Mouse (Mus musculus): ENCODE measurements at regions not wholly inside any gene's neighbourhood (a gene's known extent, or its start where the extent isn't known, plus 50 kb on each side); places are given as distances from the start of the nearest gene placed in this dataset.
A peak's percentile ranks its signal among the peaks of the same experiment; 100 is the strongest.

DNA sequence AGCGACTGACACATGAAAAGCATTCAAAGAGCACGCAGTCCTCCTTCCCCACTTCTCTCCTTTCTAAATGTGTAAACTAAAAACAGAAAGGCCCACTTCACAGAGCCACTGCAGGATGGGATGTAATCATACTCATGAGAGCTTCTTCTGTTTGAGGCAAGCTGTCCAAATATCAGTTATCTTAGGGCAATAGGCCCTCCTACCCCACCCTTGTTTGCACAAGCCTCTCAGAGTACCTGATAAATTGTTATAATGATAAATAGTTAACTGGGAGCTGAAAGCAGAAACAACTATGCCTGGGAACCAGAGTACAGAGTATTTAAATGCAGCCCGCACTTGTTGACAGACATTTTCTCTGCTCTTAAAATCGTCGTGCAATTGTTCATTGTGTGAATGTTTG, 141.5 kb upstream of the Sesn3 start:
- Histone ChIP-seq H3K9me3 (ENCODE audit: control insufficient read depth, low read depth, low read length) (peaks cover 6% of the 10 kb centered on the region; the same call in 1 of the 2 replicates), H3K4me2 (replicated peaks; ENCODE audit: low read depth, low read length) (no peak overlapping the region), H3K9ac (replicated peaks; ENCODE audit: low read depth, low read length) (no peak overlapping the region), H3K27ac (ENCODE audit: low read length) (no peak overlapping the region), H3K4me1 (ENCODE audit: control insufficient read depth, insufficient read depth, low read length) (no peaks in the 10 kb centered on the region; the same call in 1 of the 2 replicates), H3K4me3 (ENCODE audit: low read depth, low read length) (no peak overlapping the region), H3K27me3 (ENCODE audit: control insufficient read depth, insufficient read depth, low read length) (no peaks in the 10 kb centered on the region), H3K36me3 (ENCODE audit: control insufficient read depth, insufficient read depth, low read length) (no peaks in the 10 kb centered on the region)
- 0 out of 2 replicates have a peak, but pooled peaks have one; percentile 49 for ATAC-seq (ENCODE audit: insufficient number of reproducible peaks, insufficient read depth, low FRiP score, low read depth)
- WGBS = 41% methylated on average over 5 of the region's 5 CpGs

DNA sequence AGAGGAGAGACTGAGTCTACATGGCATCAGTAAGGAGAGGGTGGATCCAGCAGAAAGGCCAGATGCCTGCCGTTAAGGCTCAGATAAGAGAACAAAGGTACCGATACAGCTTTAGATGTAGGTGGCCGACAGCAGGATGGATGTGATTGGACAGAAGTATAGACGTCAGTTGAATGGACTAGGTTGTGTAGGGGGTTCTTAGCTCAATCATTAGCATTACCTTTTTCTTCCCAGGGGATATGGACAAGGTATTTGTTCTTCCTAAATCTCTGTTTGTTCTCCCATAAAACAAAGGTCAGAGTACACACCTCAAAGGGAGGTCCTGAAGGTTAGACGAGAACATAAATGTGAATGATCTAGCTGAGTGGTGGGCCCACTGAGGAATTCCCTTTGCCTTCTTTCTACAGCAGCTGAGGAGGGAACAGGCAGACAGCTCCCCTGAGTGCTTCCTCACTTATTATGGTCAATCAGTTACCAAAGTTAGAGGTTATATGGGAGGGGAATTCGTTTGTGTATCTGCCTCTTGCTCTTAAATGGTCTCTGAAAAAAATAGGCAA, 139.9 kb upstream of the Sesn3 start:
- Histone ChIP-seq H3K4me2 (replicated peaks; ENCODE audit: low read depth, low read length) (no peak overlapping the region), H3K9me3 (ENCODE audit: control insufficient read depth, low read depth, low read length) (peaks cover 6% of the 10 kb centered on the region; the same call in 1 of the 2 replicates), H3K4me3 (ENCODE audit: low read depth, low read length) (no peak overlapping the region), H3K36me3 (ENCODE audit: control insufficient read depth, insufficient read depth, low read length) (no peaks in the 10 kb centered on the region), H3K27me3 (ENCODE audit: control insufficient read depth, insufficient read depth, low read length) (no peaks in the 10 kb centered on the region), H3K4me1 (ENCODE audit: control insufficient read depth, insufficient read depth, low read length) (no peaks in the 10 kb centered on the region; the same call in 1 of the 2 replicates), H3K9ac (replicated peaks; ENCODE audit: low read depth, low read length) (no peak overlapping the region), H3K27ac (ENCODE audit: low read length) (no peak overlapping the region)
- 59% methylated on average over 6 of the region's 6 CpGs for WGBS
- ATAC-seq (ENCODE audit: insufficient number of reproducible peaks, insufficient read depth, low FRiP score, low read depth) = no peak

- no peaks in the 10 kb centered on the region for H3K36me3 ChIP-seq (ENCODE audit: control insufficient read depth, insufficient read depth, low read length)
- no peak for ATAC-seq (ENCODE audit: insufficient number of reproducible peaks, insufficient read depth, low FRiP score, low read depth)
- no peak overlapping the region for H3K9ac ChIP-seq (replicated peaks; ENCODE audit: low read depth, low read length)
- H3K27ac ChIP-seq (ENCODE audit: low read length) = no peak overlapping the region
- H3K27me3 ChIP-seq (ENCODE audit: control insufficient read depth, insufficient read depth, low read length) = no peaks in the 10 kb centered on the region
- H3K4me2 ChIP-seq (replicated peaks; ENCODE audit: low read depth, low read length) = no peak overlapping the region
- no peaks in the 10 kb centered on the region for H3K4me1 ChIP-seq (ENCODE audit: control insufficient read depth, insufficient read depth, low read length)
- WGBS = 87% methylated on average over 4 of the region's 4 CpGs
- H3K4me3 ChIP-seq (ENCODE audit: low read depth, low read length) = no peak overlapping the region
- no peaks in the 10 kb centered on the region for H3K9me3 ChIP-seq (ENCODE audit: control insufficient read depth, low read depth, low read length)
Measured at GRCm38 (mm10) chr9:14141321-14141720, 133.5 kb upstream of the Sesn3 start.

GRCm38 (mm10) chr9:14143988-14144387, 130.9 kb upstream of the Sesn3 start:
- Histone ChIP-seq H3K9ac (replicated peaks; ENCODE audit: low read depth, low read length) (no peak overlapping the region), H3K4me1 (ENCODE audit: control insufficient read depth, insufficient read depth, low read length) (no peaks in the 10 kb centered on the region), H3K9me3 (ENCODE audit: control insufficient read depth, low read depth, low read length) (no peaks in the 10 kb centered on the region), H3K27me3 (ENCODE audit: control insufficient read depth, insufficient read depth, low read length) (no peaks in the 10 kb centered on the region), H3K4me2 (replicated peaks; ENCODE audit: low read depth, low read length) (no peak overlapping the region), H3K4me3 (ENCODE audit: low read depth, low read length) (no peak overlapping the region), H3K36me3 (ENCODE audit: control insufficient read depth, insufficient read depth, low read length) (no peaks in the 10 kb centered on the region), H3K27ac (ENCODE audit: low read length) (no peak overlapping the region)
- 33% methylated on average over 2 of the region's 2 CpGs for WGBS
- no peak for ATAC-seq (ENCODE audit: insufficient number of reproducible peaks, insufficient read depth, low FRiP score, low read depth)

- Histone ChIP-seq H3K4me1 (ENCODE audit: control insufficient read depth, insufficient read depth, low read length) (no peaks in the 10 kb centered on the region), H3K36me3 (ENCODE audit: control insufficient read depth, insufficient read depth, low read length) (no peaks in the 10 kb centered on the region), H3K27ac (ENCODE audit: low read length) (no peak overlapping the region), H3K4me2 (replicated peaks; ENCODE audit: low read depth, low read length) (no peak overlapping the region), H3K9ac (replicated peaks; ENCODE audit: low read depth, low read length) (no peak overlapping the region), H3K27me3 (ENCODE audit: control insufficient read depth, insufficient read depth, low read length) (no peaks in the 10 kb centered on the region), H3K9me3 (ENCODE audit: control insufficient read depth, low read depth, low read length) (no peaks in the 10 kb centered on the region), H3K4me3 (ENCODE audit: low read depth, low read length) (no peak overlapping the region)
- no peak for ATAC-seq (ENCODE audit: insufficient number of reproducible peaks, insufficient read depth, low FRiP score, low read depth)
- WGBS = 83% methylated on average over 7 of the region's 7 CpGs
Measured at GRCm38 (mm10) chr9:14147088-14147487, 127.8 kb upstream of the Sesn3 start.

GRCm38 (mm10) chr9:14147731-14148130, 127.1 kb upstream of the Sesn3 start:
- no peak for ATAC-seq (ENCODE audit: insufficient number of reproducible peaks, insufficient read depth, low FRiP score, low read depth)
- Histone ChIP-seq H3K4me1 (ENCODE audit: control insufficient read depth, insufficient read depth, low read length) (no peaks in the 10 kb centered on the region), H3K4me2 (replicated peaks; ENCODE audit: low read depth, low read length) (no peak overlapping the region), H3K27me3 (ENCODE audit: control insufficient read depth, insufficient read depth, low read length) (no peaks in the 10 kb centered on the region), H3K36me3 (ENCODE audit: control insufficient read depth, insufficient read depth, low read length) (no peaks in the 10 kb centered on the region), H3K9ac (replicated peaks; ENCODE audit: low read depth, low read length) (no peak overlapping the region), H3K9me3 (ENCODE audit: control insufficient read depth, low read depth, low read length) (no peaks in the 10 kb centered on the region), H3K27ac (ENCODE audit: low read length) (no peak overlapping the region), H3K4me3 (ENCODE audit: low read depth, low read length) (no peak overlapping the region)
- 80% methylated on average over 4 of the region's 4 CpGs for WGBS

GRCm38 (mm10) chr9:14150288-14150687, 124.6 kb upstream of the Sesn3 start:
- no peaks in the 10 kb centered on the region for H3K4me1 ChIP-seq (ENCODE audit: control insufficient read depth, insufficient read depth, low read length)
- H3K27me3 ChIP-seq (ENCODE audit: control insufficient read depth, insufficient read depth, low read length) = no peaks in the 10 kb centered on the region
- no peak overlapping the region for H3K4me3 ChIP-seq (ENCODE audit: low read depth, low read length)
- ATAC-seq (ENCODE audit: insufficient number of reproducible peaks, insufficient read depth, low FRiP score, low read depth) = no peak
- no peaks in the 10 kb centered on the region for H3K36me3 ChIP-seq (ENCODE audit: control insufficient read depth, insufficient read depth, low read length)
- H3K9ac ChIP-seq (replicated peaks; ENCODE audit: low read depth, low read length) = no peak overlapping the region
- no peak overlapping the region for H3K27ac ChIP-seq (ENCODE audit: low read length)
- H3K4me2 ChIP-seq (replicated peaks; ENCODE audit: low read depth, low read length) = no peak overlapping the region
- WGBS = 90% methylated on average over 9 of the region's 9 CpGs
- H3K9me3 ChIP-seq (ENCODE audit: control insufficient read depth, low read depth, low read length) = no peaks in the 10 kb centered on the region

- peak overlapping the region; percentile 12; the same call in 1 of the 2 replicates for H3K27ac ChIP-seq (ENCODE audit: low read length)
- H3K4me2 ChIP-seq (replicated peaks; ENCODE audit: low read depth, low read length) = no peak overlapping the region
- 34% methylated on average over 1 of the region's 1 CpGs for WGBS
- H3K9ac ChIP-seq (replicated peaks; ENCODE audit: low read depth, low read length) = no peak overlapping the region
- ATAC-seq (ENCODE audit: insufficient number of reproducible peaks, insufficient read depth, low FRiP score, low read depth) = no peak
- peaks cover 9% of the 10 kb centered on the region; the same call in 1 of the 2 replicates for H3K4me1 ChIP-seq (ENCODE audit: control insufficient read depth, insufficient read depth, low read length)
- H3K9me3 ChIP-seq (ENCODE audit: control insufficient read depth, low read depth, low read length) = no peaks in the 10 kb centered on the region; the same call in 1 of the 2 replicates
- no peak overlapping the region for H3K4me3 ChIP-seq (ENCODE audit: low read depth, low read length)
- no peaks in the 10 kb centered on the region for H3K36me3 ChIP-seq (ENCODE audit: control insufficient read depth, insufficient read depth, low read length)
- H3K27me3 ChIP-seq (ENCODE audit: control insufficient read depth, insufficient read depth, low read length) = no peaks in the 10 kb centered on the region
Measured at GRCm38 (mm10) chr9:14156967-14157366, 117.9 kb upstream of the Sesn3 start.
